Mouse (Mus musculus) kidney, postnatal 0 days (tissue): ENCODE measurements around the gene Gpn3. TPM values are rescaled to one million over a fixed set of nuclear protein-coding genes. Genes with fewer than 3 reads are reported as not detected.

ENCODE experiments used
- ATAC-seq: fragments of 200-750 bp; cut with Nextera tagmentation; replicated peaks from 2 replicates; pipeline ENCODE4 v1.8.0; 2017; ENCODE audit warnings: low read depth, moderate number of reproducible peaks, moderate TSS enrichment, moderate library complexity; ENCODE audit not compliant: low FRiP score
- DNase-seq: peaks from one replicate; pipeline ENCODE4 v3.0.0-alpha.2; 2016; ENCODE audit warnings: low spot score
- H3K27ac ChIP-seq: fragments of 300-500 bp; sonication (generic); 2 replicates; pipeline ENCODE4 v1.5.1; 2014; ENCODE audit warnings: mild to moderate bottlenecking
- H3K27me3 ChIP-seq: fragments of 300-500 bp; sonication (generic); 2 replicates; pipeline ENCODE4 v1.6.1; 2014; ENCODE audit warnings: low read length, mixed read lengths; ENCODE audit not compliant: insufficient read depth
- H3K36me3 ChIP-seq: fragments of 300-500 bp; sonication (generic); 2 replicates; pipeline ENCODE4 v1.6.1; 2014; ENCODE audit warnings: low read length, mixed read lengths; ENCODE audit not compliant: insufficient read depth
- H3K4me1 ChIP-seq: fragments of 300-500 bp; sonication (generic); replicated peaks from 2 replicates; pipeline ENCODE4 v1.6.1; 2014; ENCODE audit warnings: antibody characterized with exemption, low read length, mixed read lengths; ENCODE audit not compliant: insufficient read depth
- H3K4me2 ChIP-seq: fragments of 300-500 bp; sonication (generic); 2 replicates; pipeline ENCODE4 v1.6.1; 2014; ENCODE audit warnings: mild to moderate bottlenecking, low read length, moderate library complexity, mixed read lengths
- H3K4me3 ChIP-seq: fragments of 300-500 bp; sonication (generic); replicated peaks from 2 replicates; pipeline ENCODE4 v1.5.1; 2014; ENCODE audit warnings: low read depth, low read length
- H3K9ac ChIP-seq: fragments of 300-500 bp; sonication (generic); 2 replicates; pipeline ENCODE4 v1.6.1; 2014; ENCODE audit warnings: low read depth, low read length
- H3K9me3 ChIP-seq: fragments of 300-500 bp; sonication (generic); replicated peaks from 2 replicates; pipeline ENCODE4 v1.6.1; 2016; ENCODE audit warnings: low read length, inconsistent platforms, mixed read lengths
- CTCF ChIP-seq: IDR thresholded peaks from 2 replicates; pipeline ENCODE4 v1.5.1; 2016; ENCODE audit warnings: antibody characterized with exemption, low read depth, mild to moderate bottlenecking, moderate library complexity
- WGBS: fragments of 180-500 bp; shearing (Covaris S2); extraction: QIAGEN DNeasy Blood & Tissue Kit; methylation state at CpG from one replicate; pipeline ENCODE4 v1.1.7; 2014; 5-methylcytosine and 5-hydroxymethylcytosine counted together
- polyA plus RNA-seq: library from polyadenylated mRNA; unstranded; fragments of >200 nt; fragmentation: Nextera tagmentation; extraction: Ambion mirVana; gene quantifications from 2 replicates; pipeline ENCODE4 v1.2.1, GENCODE M21; 2015

The Gpn3 gene
- polyA plus RNA-seq, 1 experiment from 2014 or later = 64.5 TPM

GRCm38 (mm10) chr5:122379374-122380155 is 7.9 kb downstream of the Gpn3 start:
- 47% methylated on average over 11 of the region's 11 CpGs for WGBS

DNA sequence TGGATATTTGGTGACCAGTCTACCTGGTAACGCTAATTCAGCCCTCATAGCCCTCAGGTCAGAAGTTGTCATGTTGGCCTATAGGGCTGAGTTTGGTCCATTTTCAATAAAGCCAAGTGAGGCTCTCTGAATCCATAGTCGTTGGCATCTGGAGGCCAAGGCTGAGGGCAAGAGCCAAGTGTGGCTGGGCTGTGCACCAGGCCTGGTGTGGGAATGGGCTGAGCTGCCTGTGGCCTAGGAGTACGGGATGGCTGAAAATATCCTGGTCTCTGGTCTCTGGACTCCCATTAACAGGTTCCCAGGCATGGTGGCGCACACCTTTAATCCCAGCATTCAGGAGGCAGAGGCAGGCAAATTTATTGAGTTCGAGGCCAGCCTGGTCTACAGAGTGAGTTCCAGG is 18.3 kb downstream of the Gpn3 start:
- WGBS = 90% methylated on average over 5 of the region's 5 CpGs
- H3K27me3 ChIP-seq = no peaks in the 10 kb centered on the region
- H3K36me3 ChIP-seq = no peaks in the 10 kb centered on the region
- H3K9ac ChIP-seq = no peak overlapping the region
- H3K27ac ChIP-seq = no peak overlapping the region
- DNase-seq (no peak), ATAC-seq (no peak)
- no peaks in the 10 kb centered on the region for H3K9me3 ChIP-seq
- H3K4me2 ChIP-seq = no peak overlapping the region
- no peak for TF ChIP-seq CTCF
- H3K4me1 ChIP-seq = no peaks in the 10 kb centered on the region
- H3K4me3 ChIP-seq = no peak overlapping the region

More at GRCm38 (mm10) chr5:122379374-122380155, 7.9 kb downstream of the Gpn3 start:
- no peaks in the 10 kb centered on the region for H3K4me1 ChIP-seq
- no peaks in the 10 kb centered on the region for H3K27me3 ChIP-seq
- H3K4me2 ChIP-seq = no peak overlapping the region
- H3K9ac ChIP-seq = no peak overlapping the region
- no peak overlapping the region for H3K27ac ChIP-seq
- peak; percentile 90 for TF ChIP-seq CTCF
- peaks cover 25% of the 10 kb centered on the region for H3K36me3 ChIP-seq
- H3K9me3 ChIP-seq = no peaks in the 10 kb centered on the region
- no peak overlapping the region for H3K4me3 ChIP-seq
- DNase-seq (peak; percentile 83), ATAC-seq (peak; percentile 78)

DNA sequence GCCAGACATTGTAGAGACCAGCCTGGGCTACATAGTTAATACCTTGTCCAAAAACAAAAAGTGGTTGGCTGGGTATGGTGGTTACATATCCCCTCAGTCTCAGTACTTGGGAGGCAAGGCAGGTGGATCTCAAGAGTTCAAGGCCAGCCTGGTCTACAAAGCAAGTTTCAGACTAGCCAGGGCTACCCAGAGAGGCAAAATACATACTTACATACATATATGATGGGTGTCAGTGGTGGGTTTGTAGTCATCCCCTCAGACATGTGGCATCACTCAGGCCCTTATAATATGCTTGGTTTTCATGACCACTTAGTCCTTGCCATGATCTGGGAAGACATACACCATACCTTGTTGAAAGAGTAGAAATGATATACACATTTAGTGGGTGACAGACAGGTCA is 19.0 kb downstream of the Gpn3 start:
- Histone ChIP-seq H3K9me3 (no peaks in the 10 kb centered on the region), H3K27ac (no peak overlapping the region), H3K4me1 (no peaks in the 10 kb centered on the region), H3K36me3 (no peaks in the 10 kb centered on the region), H3K4me2 (no peak overlapping the region), H3K9ac (no peak overlapping the region), H3K4me3 (no peak overlapping the region), H3K27me3 (no peaks in the 10 kb centered on the region)
- DNase-seq (no peak), ATAC-seq (no peak)
- no peak for TF ChIP-seq CTCF

- Histone ChIP-seq H3K27ac (no peak overlapping the region), H3K4me1 (no peaks in the 10 kb centered on the region), H3K4me3 (peak overlapping the region; percentile 76), H3K9me3 (no peaks in the 10 kb centered on the region), H3K4me2 (peak overlapping the region; percentile 66; the same call in 1 of the 2 replicates), H3K27me3 (no peaks in the 10 kb centered on the region), H3K9ac (no peak overlapping the region), H3K36me3 (no peaks in the 10 kb centered on the region)
- no peak for TF ChIP-seq CTCF
- ATAC-seq = no peak
- 57% methylated on average over 15 of the region's 16 CpGs for WGBS
- no peak for DNase-seq
Observed at GRCm38 (mm10) chr5:122391178-122391785, 19.6 kb downstream of the Gpn3 start.

GRCm38 (mm10) chr5:122391786-122392180 is 20.1 kb downstream of the Gpn3 start, which contains the start of gene Arpc3:
TSS of gene Arpc3 (plus strand) at chr5:122391878.
- H3K9ac ChIP-seq = peak within 1 kb of the TSS; percentile 82
- under 1% methylated on average over 39 of the region's 39 CpGs for WGBS

GRCm38 (mm10) chr5:122392227-122393004 is 20.7 kb downstream of the Gpn3 start:
- ATAC-seq (peak; percentile 8; the same call in 1 of the 2 replicates), DNase-seq (peak; percentile 58)
- no peak for TF ChIP-seq CTCF
- no peaks in the 10 kb centered on the region for H3K27me3 ChIP-seq
- H3K4me3 ChIP-seq = peak overlapping the region; percentile 76
- H3K27ac ChIP-seq = peak overlapping the region; percentile 63; the same call in 1 of the 2 replicates
- H3K9ac ChIP-seq = peak overlapping the region; percentile 82
- H3K36me3 ChIP-seq = peaks cover 9% of the 10 kb centered on the region
- 13% methylated on average over 19 of the region's 19 CpGs for WGBS
- H3K4me2 ChIP-seq = peak overlapping the region; percentile 66
- H3K4me1 ChIP-seq = no peaks in the 10 kb centered on the region
- H3K9me3 ChIP-seq = no peaks in the 10 kb centered on the region

More at GRCm38 (mm10) chr5:122391786-122392180, 20.1 kb downstream of the Gpn3 start, which contains the start of gene Arpc3:
- H3K9me3 ChIP-seq = no peaks in the 10 kb centered on the region
- H3K4me2 ChIP-seq = peak within 1 kb of the TSS; percentile 66
- peak; percentile 78 for ATAC-seq
- peak; percentile 93 for TF ChIP-seq CTCF
- peak; percentile 94 for DNase-seq
- H3K27ac ChIP-seq = peak within 1 kb of the TSS; percentile 63; the same call in 1 of the 2 replicates
- H3K27me3 ChIP-seq = no peaks in the 10 kb centered on the region
- peak within 1 kb of the TSS; percentile 76 for H3K4me3 ChIP-seq
- 0 out of 2 replicates have a peak, but pooled peaks cover 3% of the 10 kb centered on the region for H3K36me3 ChIP-seq
- H3K4me1 ChIP-seq = no peaks in the 10 kb centered on the region
